Mouse (Mus musculus) olfactory bulb, adult 2 months (tissue): Measurements from ENCODE around the gene C77080.

Experiments
- CTCF ChIP-seq: fragments of 200-500 bp; IDR thresholded peaks from 2 replicates; pipeline ENCODE4 v1.5.1; 2012; ENCODE audit warnings: low read depth, mild to moderate bottlenecking, low read length, moderate library complexity; ENCODE audit not compliant: insufficient read depth
- POLR2A ChIP-seq: fragments of 200-500 bp; IDR thresholded peaks from 2 replicates; pipeline ENCODE4 v1.6.1; 2012; ENCODE audit warnings: mild to moderate bottlenecking, low read depth, low read length, moderate library complexity; ENCODE audit not compliant: insufficient read depth

- TF ChIP-seq POLR2A (no peak), CTCF (no peak)
Observed at GRCm38 (mm10) chr4:129237843-129238441, 23.3 kb downstream of the C77080 start.
